Mouse (Mus musculus) large intestine, adult 2 months (tissue): ENCODE measurements around the gene Gm4969. TPM values are rescaled to one million over a fixed set of nuclear protein-coding genes. Genes with fewer than 3 reads are reported as not detected.

Experiments
- DNase-seq: peaks from one replicate; pipeline ENCODE4 v3.0.0-alpha.2; 2012; ENCODE audit warnings: low read depth, low spot score
- WGBS: fragments of 180-500 bp; shearing (Covaris S2); methylation state at CpG from one replicate; pipeline ENCODE4 v1.1.7; 2018; 5-methylcytosine and 5-hydroxymethylcytosine counted together
- polyA plus RNA-seq: library from polyadenylated mRNA; depleted of rRNA; stranded (reverse); fragments of >200 nt; gene quantifications from 2 replicates; pipeline ENCODE4 v1.2.3, GENCODE M21; 2012

Gm4969 gene
- polyA plus RNA-seq, 1 experiment, result not detected

GRCm38 (mm10) chr7:19146793-19147192, 28.6 kb upstream of the Gm4969 start:
- 90% methylated on average over 10 of the region's 10 CpGs for WGBS
- no peak for DNase-seq

- 52% methylated on average over 5 of the region's 5 CpGs for WGBS
- no peak for DNase-seq
These were observed 19.2 kb upstream of the Gm4969 start for GRCm38 (mm10) chr7:19137380-19137779.

- DNase-seq, result no peak
- WGBS, result 89% methylated on average over 38 of the region's 38 CpGs
These were observed 18.6 kb upstream of the Gm4969 start for GRCm38 (mm10) chr7:19136673-19137334.

- 95% methylated on average over 13 of the region's 13 CpGs for WGBS
- no peak for DNase-seq
These were observed 18.0 kb upstream of the Gm4969 start for GRCm38 (mm10) chr7:19136168-19136567.

GRCm38 (mm10) chr7:19131324-19131848, 13.2 kb upstream of the Gm4969 start:
- WGBS, result under 1% methylated on average over 38 of the region's 39 CpGs
- peak; percentile 84 for DNase-seq

- WGBS, result 15% methylated on average over 4 of the region's 4 CpGs
- DNase-seq, result no peak
These were observed 12.5 kb upstream of the Gm4969 start for GRCm38 (mm10) chr7:19130657-19131056.

- WGBS, result 85% methylated on average over 5 of the region's 5 CpGs
- DNase-seq, result no peak
These were observed 11.2 kb upstream of the Gm4969 start for GRCm38 (mm10) chr7:19129396-19129795.

- no peak for DNase-seq
- WGBS, result 66% methylated on average over 5 of the region's 5 CpGs
These were observed 9.6 kb upstream of the Gm4969 start for GRCm38 (mm10) chr7:19127744-19128143.

GRCm38 (mm10) chr7:19124713-19125112, 6.5 kb upstream of the Gm4969 start:
- no peak for DNase-seq
- WGBS, result 89% methylated on average over 6 of the region's 6 CpGs

- DNase-seq, result no peak
- 88% methylated on average over 4 of the region's 4 CpGs for WGBS
These were observed 3.5 kb upstream of the Gm4969 start for GRCm38 (mm10) chr7:19121686-19122085.

GRCm38 (mm10) chr7:19119631-19120429, 1.7 kb upstream of the Gm4969 start, which contains the start of gene Fbxo46:
TSS of gene Fbxo46 (plus strand) at chr7:19119859.
- under 1% methylated on average over 34 of the region's 34 CpGs for WGBS

GRCm38 (mm10) chr7:19119083-19119482, 915 bp upstream of the Gm4969 start:
- DNase-seq, result no peak

More at GRCm38 (mm10) chr7:19119631-19120429, 1.7 kb upstream of the Gm4969 start, which contains the start of gene Fbxo46:
- peak; percentile 96 for DNase-seq

GRCm38 (mm10) chr7:19109565-19109964, 8.6 kb downstream of the Gm4969 start:
- WGBS, result 89% methylated on average over 1 of the region's 1 CpGs
- no peak for DNase-seq

More at GRCm38 (mm10) chr7:19119083-19119482, 915 bp upstream of the Gm4969 start:
- 91% methylated on average over 8 of the region's 8 CpGs for WGBS

GRCm38 (mm10) chr7:19107436-19107835, 10.7 kb downstream of the Gm4969 start:
- WGBS, result 48% methylated on average over 3 of the region's 3 CpGs
- DNase-seq, result no peak

GRCm38 (mm10) chr7:19104486-19104885, 13.7 kb downstream of the Gm4969 start:
- no peak for DNase-seq
- whole genome bisulfite sequencing, result 74% methylated on average over 2 of the region's 2 CpGs

- DNase-seq, result no peak
These were observed 14.4 kb downstream of the Gm4969 start for GRCm38 (mm10) chr7:19103741-19104140.

- WGBS, result 69% methylated on average over 1 of the region's 1 CpGs
- DNase-seq, result no peak
These were observed 17.9 kb downstream of the Gm4969 start for GRCm38 (mm10) chr7:19100290-19100689.

- WGBS, result 86% methylated on average over 7 of the region's 7 CpGs
- no peak for DNase-seq
These were observed 19.4 kb downstream of the Gm4969 start for GRCm38 (mm10) chr7:19098811-19099210.

GRCm38 (mm10) chr7:19097863-19098262, 20.3 kb downstream of the Gm4969 start:
- DNase-seq, result no peak

GRCm38 (mm10) chr7:19097217-19097616, 21.0 kb downstream of the Gm4969 start:
- WGBS, result 45% methylated on average over 2 of the region's 2 CpGs
- DNase-seq, result no peak
